ENCODE assay signal across 10 mouse cellular contexts in genomic region chr8:122548891-122549439, GRCm38 (mm10). TPM values are rescaled to one million over a fixed set of nuclear protein-coding genes. Genes with fewer than 3 reads are reported as not detected.
A peak's percentile ranks its signal among the peaks of the same experiment; 100 is the strongest.
DNase-seq lines count a peak whose midpoint lies in the region; ATAC-seq lines count a peak whose summit lies in the region.
"Had no signal": no experiment of that assay in that cellular context is flagged by ENCODE, and none has a peak within 500 bp of the region (broad histone marks: within the 10 kb centered on the region; RNA-seq: fewer than 3 reads in every experiment).

No protein-coding gene starts in this region.

- no peaks in the 10 kb centered on the region for H3K36me3 ChIP-seq in neural tube, embryonic 12.5 days
- no peaks in the 10 kb centered on the region for H3K36me3 ChIP-seq in intestine, embryonic 14.5 days (ENCODE audit: control insufficient read depth, insufficient read depth, low read length)
- no peaks in the 10 kb centered on the region for H3K36me3 ChIP-seq in stomach, embryonic 15.5 days
- no peaks in the 10 kb centered on the region for H3K36me3 ChIP-seq in forebrain, embryonic 15.5 days

- peak overlapping the region; percentile 15 for H3K4me2 ChIP-seq in neural tube, embryonic 12.5 days (replicated peaks)
- H3K4me2 ChIP-seq in intestine, embryonic 14.5 days (ENCODE audit: low read length), result peak overlapping the region; percentile 61
- H3K4me2 ChIP-seq in stomach, embryonic 15.5 days, result peak overlapping the region; percentile 93
- H3K4me2 ChIP-seq in forebrain, embryonic 15.5 days (replicated peaks), result no peak overlapping the region

- H3K9ac ChIP-seq in neural tube, embryonic 12.5 days, result no peak overlapping the region
- H3K9ac ChIP-seq in intestine, embryonic 14.5 days (ENCODE audit: low read length), result no peak overlapping the region
- H3K9ac ChIP-seq in stomach, embryonic 15.5 days, result no peak overlapping the region
- no peak overlapping the region for H3K9ac ChIP-seq in forebrain, embryonic 15.5 days (replicated peaks)

- H3K4me3 ChIP-seq in neural tube, embryonic 12.5 days, result no peak overlapping the region
- no peak overlapping the region for H3K4me3 ChIP-seq in intestine, embryonic 14.5 days (ENCODE audit: low read depth, low read length)
- peak overlapping the region; percentile 83 for H3K4me3 ChIP-seq in stomach, embryonic 15.5 days (replicated peaks)
- H3K4me3 ChIP-seq in forebrain, embryonic 15.5 days, result no peak overlapping the region

- H3K27ac ChIP-seq in neural tube, embryonic 12.5 days, result no peak overlapping the region
- peak overlapping the region; percentile 22; the same call in 1 of the 2 replicates for H3K27ac ChIP-seq in intestine, embryonic 14.5 days (ENCODE audit: low read depth)
- peak overlapping the region; percentile 59 for H3K27ac ChIP-seq in stomach, embryonic 15.5 days
- no peak overlapping the region for H3K27ac ChIP-seq in forebrain, embryonic 15.5 days (replicated peaks)

- peaks cover 23% of the 10 kb centered on the region; the same call in 1 of the 2 replicates for H3K4me1 ChIP-seq in neural tube, embryonic 12.5 days
- peaks cover 33% of the 10 kb centered on the region for H3K4me1 ChIP-seq in intestine, embryonic 14.5 days (replicated peaks; ENCODE audit: control insufficient read depth, insufficient read depth, low read length)
- peaks cover 49% of the 10 kb centered on the region for H3K4me1 ChIP-seq in stomach, embryonic 15.5 days
- peaks cover 18% of the 10 kb centered on the region for H3K4me1 ChIP-seq in forebrain, embryonic 15.5 days

- no peak for DNase-seq in frontal cortex, postnatal 14 days (ENCODE audit: low spot score in 2 of 2)
- no peak for DNase-seq in neural tube, embryonic 10.5 days (ENCODE audit: extremely low spot score, low spot score)
- DNase-seq in intestine, embryonic 14.5 days (ENCODE audit: low spot score), result no peak
- no peak for DNase-seq in embryo, embryonic 10.5 days (ENCODE audit: low spot score)
- DNase-seq: cerebellum, adult 9-11 months; midbrain, embryonic 14.5 days had no signal

- no peaks in the 10 kb centered on the region for H3K9me3 ChIP-seq in neural tube, embryonic 12.5 days
- no peaks in the 10 kb centered on the region for H3K9me3 ChIP-seq in intestine, embryonic 14.5 days (ENCODE audit: control insufficient read depth, low read length)
- no peaks in the 10 kb centered on the region for H3K9me3 ChIP-seq in stomach, embryonic 15.5 days
- no peaks in the 10 kb centered on the region for H3K9me3 ChIP-seq in forebrain, embryonic 15.5 days

- 82% methylated on average over 3 of the region's 3 CpGs for WGBS in neural tube, embryonic 12.5 days
- 80% methylated on average over 3 of the region's 3 CpGs for WGBS in intestine, embryonic 14.5 days
- 71% methylated on average over 3 of the region's 3 CpGs for WGBS in stomach, embryonic 15.5 days
- WGBS in forebrain, embryonic 15.5 days, result 88% methylated on average over 3 of the region's 3 CpGs

- H3K27me3 ChIP-seq in neural tube, embryonic 12.5 days (replicated peaks), result peaks cover 33% of the 10 kb centered on the region
- H3K27me3 ChIP-seq in intestine, embryonic 14.5 days (replicated peaks; ENCODE audit: control insufficient read depth, insufficient read depth, low read length), result no peaks in the 10 kb centered on the region
- H3K27me3 ChIP-seq in stomach, embryonic 15.5 days (replicated peaks), result no peaks in the 10 kb centered on the region
- H3K27me3 ChIP-seq in forebrain, embryonic 15.5 days, result peaks cover 20% of the 10 kb centered on the region

- ATAC-seq in frontal cortex, adult (ENCODE audit: low TSS enrichment), result peak; percentile 62; the same call in 1 of the 2 replicates
- ATAC-seq in neural tube, embryonic 12.5 days (ENCODE audit: low FRiP score, low read depth), result no peak
- ATAC-seq in intestine, embryonic 14.5 days (replicated peaks; ENCODE audit: low FRiP score, low TSS enrichment, low read depth), result no peak
- ATAC-seq in stomach, embryonic 15.5 days (ENCODE audit: insufficient read depth, low FRiP score, low read depth), result no peak
- no peak for ATAC-seq in forebrain, embryonic 15.5 days (replicated peaks)

RNA-seq across cellular contexts. Expression of gene Piezo1, which starts 2.2 kb away (rescaled TPM):
- 6.4 and 6.5 TPM in 2 replicates for polyA plus RNA-seq in neural tube, embryonic 12.5 days (2016; fragmentation: Nextera tagmentation; extraction: Ambion mirVana)
- polyA plus RNA-seq in intestine, embryonic 14.5 days (2014; fragmentation: Nextera tagmentation; extraction: Ambion mirVana), result 17.9 and 21.6 TPM in 2 replicates
- 12.8 and 16.3 TPM in 2 replicates for polyA plus RNA-seq in stomach, embryonic 15.5 days (2015; fragmentation: Nextera tagmentation; extraction: Ambion mirVana)
- 2.1 and 2.6 TPM in 2 replicates for polyA plus RNA-seq in forebrain, embryonic 15.5 days (2015; fragmentation: Nextera tagmentation; extraction: Ambion mirVana)

RNA-seq across cellular contexts. Expression of gene Cdt1, which starts 18.9 kb away (rescaled TPM):
- 22.8 and 25.9 TPM in 2 replicates for polyA plus RNA-seq in neural tube, embryonic 12.5 days (2016; fragmentation: Nextera tagmentation; extraction: Ambion mirVana)
- 43.8 and 49.3 TPM in 2 replicates for polyA plus RNA-seq in intestine, embryonic 14.5 days (2014; fragmentation: Nextera tagmentation; extraction: Ambion mirVana)
- polyA plus RNA-seq in stomach, embryonic 15.5 days (2015; fragmentation: Nextera tagmentation; extraction: Ambion mirVana), result 34.9 and 37.0 TPM in 2 replicates
- 14.6 and 16.3 TPM in 2 replicates for polyA plus RNA-seq in forebrain, embryonic 15.5 days (2015; fragmentation: Nextera tagmentation; extraction: Ambion mirVana)

RNA-seq across cellular contexts. Expression of gene Aprt, which starts 27.7 kb away (rescaled TPM):
- 182 and 194 TPM in 2 replicates for polyA plus RNA-seq in neural tube, embryonic 12.5 days (2016; fragmentation: Nextera tagmentation; extraction: Ambion mirVana)
- polyA plus RNA-seq in intestine, embryonic 14.5 days (2014; fragmentation: Nextera tagmentation; extraction: Ambion mirVana), result 580 and 583 TPM in 2 replicates
- polyA plus RNA-seq in stomach, embryonic 15.5 days (2015; fragmentation: Nextera tagmentation; extraction: Ambion mirVana), result 354 and 399 TPM in 2 replicates
- 187 TPM in 2 replicates for polyA plus RNA-seq in forebrain, embryonic 15.5 days (2015; fragmentation: Nextera tagmentation; extraction: Ambion mirVana)

Comparison
In these comparisons a context has a peak if more than half of its experiments do, and no peak if none do; other contexts are left out.
1. H3K27ac ChIP-seq: peak in intestine, embryonic 14.5 days (single experiment) and stomach, embryonic 15.5 days (single experiment); none in neural tube, embryonic 12.5 days (single experiment) and forebrain, embryonic 15.5 days (single experiment).